Mouse (Mus musculus) embryonic fibroblast, embryonic 13.5 days (primary cell): ENCODE data around the gene Dpp8. TPM values are rescaled to one million over a fixed set of nuclear protein-coding genes. Genes with fewer than 3 reads are reported as not detected.

Source experiments
- H3K27ac ChIP-seq: 2 replicates; pipeline ENCODE4 v1.5.1; 2012; ENCODE audit warnings: low read length, control low read depth, inconsistent platforms; ENCODE audit not compliant: insufficient read depth
- H3K4me1 ChIP-seq: 2 replicates; pipeline ENCODE4 v1.6.1; 2011; ENCODE audit warnings: low read length; ENCODE audit not compliant: control insufficient read depth, insufficient read depth
- H3K4me3 ChIP-seq: 2 replicates; pipeline ENCODE4 v1.5.1; 2011; ENCODE audit warnings: mild to moderate bottlenecking, control low read depth, low read length; ENCODE audit not compliant: insufficient read depth
- CTCF ChIP-seq: IDR thresholded peaks from 2 replicates; pipeline ENCODE4 v1.5.1; 2011; ENCODE audit warnings: mild to moderate bottlenecking, control low read depth, low read length, moderate library complexity, borderline replicate concordance; ENCODE audit not compliant: insufficient read depth
- POLR2A ChIP-seq: IDR thresholded peaks from 2 replicates; pipeline ENCODE4 v1.6.1; 2011; ENCODE audit warnings: low read depth, mild to moderate bottlenecking, control low read depth, low read length, moderate library complexity
- polyA plus RNA-seq: library from polyadenylated mRNA; stranded (reverse); fragments of >200 nt; gene quantifications from 2 replicates; pipeline ENCODE4 v1.2.4, GENCODE M21; 2011; ENCODE audit warnings: low read depth; ENCODE audit not compliant: missing spikeins, insufficient read length

Dpp8 gene
- polyA plus RNA-seq, 1 experiment, result 98.8 TPM

DNA sequence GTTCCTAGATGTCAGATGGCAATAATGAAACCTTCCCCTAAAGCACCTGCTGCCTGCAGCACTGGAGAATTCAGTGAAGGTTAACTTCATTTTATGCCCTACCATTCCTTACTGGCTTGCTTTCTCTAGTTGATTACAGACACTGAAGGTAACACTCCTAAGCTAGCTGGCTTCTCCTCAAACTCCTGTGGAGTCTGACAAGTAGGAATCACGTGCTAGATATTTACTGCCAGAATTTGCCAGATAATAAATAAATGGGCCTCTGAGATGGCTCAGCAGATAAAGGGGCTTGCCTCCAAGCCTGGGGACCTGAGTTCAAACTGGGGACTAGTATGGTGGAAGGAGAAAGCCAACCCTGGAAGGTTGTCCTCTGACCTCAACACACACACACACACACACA lies 54.6 kb downstream of the Dpp8 start:
- H3K4me3 ChIP-seq, result no peak overlapping the region
- H3K27ac ChIP-seq, result no peak overlapping the region
- H3K4me1 ChIP-seq, result peaks cover 9% of the 10 kb centered on the region
- TF ChIP-seq CTCF (no peak), POLR2A (no peak)

DNA sequence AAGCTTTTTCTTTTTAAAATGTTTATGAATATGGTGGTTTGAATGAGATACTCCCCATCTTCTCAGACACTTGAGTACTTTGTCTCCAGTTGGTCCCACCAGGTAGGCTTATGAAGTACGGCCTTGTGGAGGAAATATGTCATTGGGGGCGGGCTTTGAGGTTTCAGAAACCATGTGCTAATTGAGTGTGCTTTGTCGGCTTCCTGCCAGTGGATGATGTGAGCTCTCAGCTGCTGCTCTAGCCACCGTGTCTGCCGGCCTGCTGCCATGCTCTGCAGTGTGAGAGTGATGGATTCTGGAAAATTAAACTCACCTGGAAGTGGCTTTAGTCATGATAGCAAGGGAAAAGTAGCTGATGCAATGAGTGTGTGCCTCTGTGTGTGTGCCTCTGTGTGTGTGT lies 55.3 kb downstream of the Dpp8 start:
- Histone ChIP-seq H3K27ac (no peak overlapping the region), H3K4me3 (no peak overlapping the region), H3K4me1 (peaks cover 9% of the 10 kb centered on the region)
- no peak for TF ChIP-seq POLR2A
- no peak for TF ChIP-seq CTCF

DNA sequence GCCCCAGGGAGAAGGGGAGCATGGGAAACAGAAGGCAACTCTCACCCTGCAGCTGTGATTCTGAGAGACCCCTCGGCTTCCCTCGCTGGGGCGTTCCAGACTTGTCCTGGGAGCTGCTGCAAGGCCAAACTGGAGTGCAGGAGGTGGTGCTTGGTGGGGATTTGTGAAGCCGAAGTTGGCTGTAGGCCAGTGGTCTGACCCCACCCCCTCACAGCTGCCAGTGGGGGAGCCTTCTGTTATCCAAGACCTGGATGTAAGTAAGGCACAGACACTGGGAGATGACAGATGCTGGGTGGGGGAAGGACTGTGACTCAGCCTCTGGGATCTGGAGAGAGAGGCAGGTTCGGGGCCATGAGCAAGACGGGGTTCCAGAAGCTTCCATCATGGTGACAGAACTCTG lies 62.0 kb downstream of the Dpp8 start:
- no peak for TF ChIP-seq CTCF
- no peak for TF ChIP-seq POLR2A

DNA sequence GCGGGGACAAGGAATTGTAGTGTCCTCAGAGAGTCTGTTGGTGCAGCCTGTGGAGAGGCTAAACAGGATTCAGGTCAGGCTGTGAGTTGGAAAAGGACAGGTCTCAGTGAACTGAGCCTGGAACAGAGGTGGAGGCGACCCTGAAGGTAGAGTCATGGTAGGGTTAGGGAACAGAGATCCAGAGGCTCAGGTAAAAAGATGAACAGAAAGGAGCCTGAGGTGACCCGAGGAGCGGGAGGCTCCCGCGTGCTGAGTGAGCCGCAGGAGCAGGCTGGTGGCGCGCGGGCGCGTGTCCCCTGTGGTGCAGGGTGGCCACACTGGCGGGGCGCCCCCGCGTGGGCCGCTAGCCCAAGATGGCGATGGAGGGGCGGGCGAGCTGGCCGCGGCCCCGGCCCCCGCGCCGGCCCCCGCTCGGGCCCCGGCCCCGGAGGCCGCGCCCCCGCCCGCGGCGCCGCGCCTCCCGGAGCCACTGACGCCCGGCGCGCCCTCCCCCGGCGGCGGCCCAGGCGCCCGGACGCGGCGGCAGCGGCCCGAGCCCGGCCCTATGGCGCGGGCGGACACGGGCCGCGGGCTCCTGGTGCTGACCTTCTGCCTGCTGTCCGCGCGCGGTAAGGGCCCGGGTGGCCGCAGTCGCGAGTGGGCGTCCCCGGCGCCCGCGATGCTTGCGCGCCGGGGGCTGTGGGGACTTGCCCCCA lies 68.9 kb downstream of the Dpp8 start, which contains the start of gene Igdcc4:
Igdcc4 (plus strand) TSS at position 496 of the 695 bp plus-strand sequence.
- Histone ChIP-seq H3K27ac (peak within 1 kb of the TSS; percentile 20; the same call in 1 of the 2 replicates), H3K4me3 (peak within 1 kb of the TSS; percentile 60)
- TF ChIP-seq CTCF (no peak), POLR2A (no peak)

More for the DNA sequence above, 62.0 kb downstream of the Dpp8 start:
- no peak overlapping the region for H3K27ac ChIP-seq
- 0 out of 2 replicates have a peak, but pooled peaks cover 2% of the 10 kb centered on the region for H3K4me1 ChIP-seq
- no peak overlapping the region for H3K4me3 ChIP-seq

DNA sequence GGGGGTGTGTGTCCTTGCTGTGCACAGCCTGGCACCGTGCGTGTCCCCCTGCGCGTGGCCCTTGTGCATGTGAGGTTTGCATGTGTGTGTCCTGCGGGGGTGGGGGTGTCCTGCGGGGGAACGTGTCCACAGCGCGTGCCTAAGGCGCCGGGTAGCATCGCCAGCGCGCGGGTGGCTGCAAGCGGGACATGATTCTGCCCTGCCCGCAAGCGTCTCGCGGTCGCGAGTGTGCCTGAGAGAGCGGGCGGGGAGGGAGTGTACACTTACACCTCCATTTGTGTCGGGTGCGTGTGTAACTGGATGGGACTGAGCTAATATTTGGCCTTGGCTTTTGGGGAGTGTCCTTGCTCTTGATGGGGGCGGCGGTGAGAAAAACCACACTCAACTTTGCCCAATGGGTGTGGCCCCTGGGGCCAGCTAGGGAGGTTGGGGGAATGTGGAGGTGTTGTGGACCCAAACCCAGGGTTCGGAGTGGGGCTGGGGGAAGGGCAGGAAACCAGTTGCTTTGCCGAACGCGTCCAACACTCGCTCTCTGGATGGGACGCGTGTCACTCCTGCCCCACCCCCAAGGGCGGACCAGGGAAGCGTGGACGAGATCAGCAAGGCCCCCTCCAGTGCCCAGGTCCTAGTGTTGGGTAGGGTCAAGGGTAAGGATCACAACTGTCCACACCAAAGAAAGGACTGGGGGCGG lies 69.6 kb downstream of the Dpp8 start:
- TF ChIP-seq CTCF (no peak), POLR2A (peak; percentile 39)
- no peaks in the 10 kb centered on the region for H3K4me1 ChIP-seq
- peak overlapping the region; percentile 20; the same call in 1 of the 2 replicates for H3K27ac ChIP-seq
- H3K4me3 ChIP-seq, result peak overlapping the region; percentile 60

More for the DNA sequence above, 68.9 kb downstream of the Dpp8 start, which contains the start of gene Igdcc4:
- no peaks in the 10 kb centered on the region for H3K4me1 ChIP-seq

DNA sequence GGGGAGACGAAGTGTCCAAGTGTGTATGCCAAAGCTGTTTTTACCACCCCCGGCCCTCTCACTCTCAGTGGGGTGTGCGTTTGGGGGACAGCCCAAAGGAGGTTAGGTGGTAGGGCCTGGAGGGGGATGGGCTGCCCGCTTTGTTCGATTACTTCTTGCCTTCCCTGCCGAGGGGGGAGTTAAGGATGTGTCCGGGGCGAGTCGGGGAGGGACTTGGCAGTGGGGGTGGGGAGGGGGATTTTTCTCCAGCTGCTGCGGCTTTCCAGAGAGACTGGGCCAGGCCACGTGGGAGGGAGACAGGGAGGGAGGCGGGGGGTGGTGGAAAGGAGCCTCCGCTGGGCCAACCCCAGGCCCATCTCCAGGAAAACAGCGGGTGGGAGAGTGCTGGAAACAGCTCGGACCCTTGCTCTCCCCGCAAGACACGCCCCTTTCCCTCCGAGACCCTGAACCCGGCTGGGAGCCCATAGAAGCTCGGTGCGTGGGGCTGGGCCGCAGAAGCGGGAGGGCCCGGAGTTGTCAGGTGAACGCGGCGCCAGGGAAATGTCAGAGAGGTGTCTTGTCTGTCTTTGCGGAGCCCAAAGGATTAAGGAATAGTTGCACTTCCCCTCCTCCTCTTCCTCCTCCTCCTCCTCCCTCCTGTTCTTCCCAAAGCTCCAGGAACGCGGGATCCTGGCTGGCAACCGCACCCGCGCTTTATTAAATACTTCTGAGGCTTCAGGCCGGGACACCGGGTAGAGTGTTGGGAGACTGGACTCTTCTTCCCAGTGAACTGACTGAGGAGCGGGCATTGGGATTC lies 70.4 kb downstream of the Dpp8 start:
- Histone ChIP-seq H3K4me3 (peak overlapping the region; percentile 60), H3K27ac (peak overlapping the region; percentile 11; the same call in 1 of the 2 replicates), H3K4me1 (no peaks in the 10 kb centered on the region)
- TF ChIP-seq CTCF (no peak), POLR2A (peak; percentile 29; the same call in 1 of the 2 replicates)

DNA sequence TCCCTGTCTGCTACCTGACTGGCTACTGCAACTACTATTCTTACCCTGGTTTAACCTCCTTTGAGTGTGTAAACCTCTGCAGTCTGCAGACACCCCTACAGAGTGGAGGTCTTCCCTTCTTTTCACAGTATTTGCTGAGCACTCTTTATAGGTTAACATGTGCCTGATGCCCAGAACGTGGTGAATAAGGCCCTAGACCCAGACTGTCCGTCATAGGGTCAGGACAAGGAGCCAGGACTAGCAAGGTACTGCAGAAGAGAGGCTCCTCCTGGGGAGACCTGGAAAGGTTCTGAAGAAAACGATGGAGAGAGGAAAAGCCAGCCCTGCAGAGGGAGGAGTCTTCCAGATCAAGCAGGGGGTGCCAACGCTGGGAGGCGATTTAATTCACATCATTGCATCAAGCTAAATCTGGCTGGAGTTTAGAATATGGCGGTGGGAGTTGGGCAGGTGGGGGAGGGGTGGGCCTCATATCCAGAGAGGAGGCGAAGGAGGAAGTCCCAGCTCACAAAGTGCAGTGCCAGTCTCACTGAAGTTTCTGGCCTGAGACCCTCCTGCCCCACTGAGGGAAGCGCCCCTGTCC lies 71.0 kb downstream of the Dpp8 start:
- Histone ChIP-seq H3K27ac (peak overlapping the region; percentile 5; the same call in 1 of the 2 replicates), H3K4me3 (peak overlapping the region; percentile 60; the same call in 1 of the 2 replicates), H3K4me1 (no peaks in the 10 kb centered on the region)
- peak; percentile 41; the same call in 1 of the 2 replicates for TF ChIP-seq POLR2A
- TF ChIP-seq CTCF, result no peak

DNA sequence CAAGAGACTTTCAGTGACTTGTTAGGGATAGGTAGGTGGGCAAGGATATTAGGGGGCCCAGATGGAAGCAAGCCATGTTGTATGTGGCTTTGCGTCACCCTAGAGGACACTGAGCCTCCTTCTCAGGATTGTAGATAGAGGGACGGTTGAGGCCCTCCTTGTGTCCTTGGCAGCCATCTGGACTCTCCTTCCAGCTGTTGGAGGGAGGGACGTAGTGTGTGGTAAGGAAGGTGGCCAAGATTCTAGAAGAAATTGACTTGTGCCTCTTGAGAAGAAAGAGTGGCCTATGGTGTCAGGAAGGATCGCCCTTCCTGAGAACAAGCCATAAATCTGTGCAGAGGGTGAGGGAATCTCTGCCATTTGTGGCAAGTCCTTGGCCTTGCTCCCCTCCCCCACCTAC lies 74.6 kb downstream of the Dpp8 start:
- Histone ChIP-seq H3K4me3 (no peak overlapping the region), H3K27ac (no peak overlapping the region), H3K4me1 (0 out of 2 replicates have a peak, but pooled peaks cover 2% of the 10 kb centered on the region)
- TF ChIP-seq POLR2A (no peak), CTCF (no peak)

DNA sequence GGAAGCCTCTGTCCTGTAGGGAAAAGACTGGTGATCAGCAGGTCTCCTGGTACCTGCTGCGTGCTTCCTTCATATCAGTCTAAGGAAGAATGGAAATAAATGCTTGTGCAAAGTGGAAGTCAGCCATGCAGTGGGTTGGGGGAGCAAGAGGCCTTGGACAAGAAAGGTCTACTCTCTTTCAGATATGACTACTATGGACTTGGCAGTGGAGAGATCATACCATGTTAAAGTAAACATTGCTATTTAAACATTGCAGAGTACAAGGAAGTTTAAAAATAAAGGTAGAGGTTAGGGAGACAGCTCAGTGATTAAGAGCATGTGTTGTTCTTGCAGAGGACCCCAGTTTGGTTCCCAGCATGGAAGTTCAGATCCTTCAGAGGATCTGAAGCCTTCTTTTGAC lies 75.7 kb downstream of the Dpp8 start:
- 0 out of 2 replicates have a peak, but pooled peaks cover 2% of the 10 kb centered on the region for H3K4me1 ChIP-seq
- TF ChIP-seq POLR2A (no peak), CTCF (no peak)
- no peak overlapping the region for H3K4me3 ChIP-seq
- no peak overlapping the region for H3K27ac ChIP-seq
